Mouse (Mus musculus) layer of hippocampus, postnatal 10 days (tissue): ENCODE data around the gene Uvrag. TPM values are rescaled to one million over a fixed set of nuclear protein-coding genes. Genes with fewer than 3 reads are reported as not detected.
A peak's percentile ranks its signal among the peaks of the same experiment; 100 is the strongest.

Experiments
- DNase-seq, 2 experiments: peaks; one replicate each; pipeline ENCODE4 v3.0.0; 2021; ENCODE audit warnings: low spot score in 2 of 2
- total RNA-seq, 2 experiments: library from RNA; stranded (reverse); gene quantifications; 2 replicates each; pipeline ENCODE4 v1.2.3; 2021

The Uvrag gene
- total RNA-seq, 2 experiments from 2014 or later, result 37.6 to 41.0 TPM

DNA sequence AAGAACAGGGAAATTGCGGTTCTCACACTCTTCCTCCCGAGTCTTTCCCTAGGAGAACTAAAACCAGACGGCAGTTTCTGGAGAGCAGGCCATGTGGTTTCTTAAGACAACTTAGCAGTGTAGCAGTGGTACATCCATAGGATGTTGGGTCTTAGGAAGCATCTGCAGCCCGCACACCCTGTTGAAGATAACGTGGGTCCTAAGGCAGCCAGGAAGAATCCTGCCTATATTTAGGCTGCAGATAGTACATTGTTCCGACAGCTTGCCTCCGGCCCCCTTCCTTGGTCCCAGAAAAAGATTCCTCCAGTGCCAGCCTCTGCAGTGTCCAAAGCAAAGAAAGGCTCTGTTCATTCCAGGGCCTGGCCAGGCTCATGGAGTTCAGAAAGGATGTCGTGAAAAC lies 25.2 kb upstream of the Uvrag start:
- no peak for DNase-seq

DNA sequence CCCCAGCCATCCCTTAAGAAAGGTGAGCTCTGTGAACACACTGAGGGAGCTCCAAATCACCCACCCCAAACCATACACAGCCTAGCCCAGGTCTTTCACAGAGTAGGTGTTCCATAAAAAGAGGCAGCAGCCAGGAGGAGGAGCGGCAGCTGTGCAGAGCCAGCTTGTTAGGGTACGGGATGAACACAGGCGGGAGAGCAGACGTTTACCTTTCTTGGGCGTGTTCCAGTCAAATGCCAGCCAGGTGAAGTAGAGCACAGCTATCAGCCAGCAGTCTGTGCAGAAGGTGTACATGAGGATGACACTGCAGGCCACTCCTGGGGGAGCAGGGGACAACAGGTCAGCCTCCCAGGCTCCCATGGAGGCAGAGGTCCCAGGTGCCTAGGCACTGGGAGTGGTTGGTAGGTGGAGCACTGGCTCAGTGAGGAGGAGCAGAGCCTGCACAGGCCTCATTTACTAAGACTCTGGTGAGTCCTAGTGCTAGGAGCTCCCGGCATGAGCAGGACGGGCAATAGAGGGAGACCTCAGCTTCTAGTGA lies 24.0 kb upstream of the Uvrag start:
- no peak for DNase-seq

DNA sequence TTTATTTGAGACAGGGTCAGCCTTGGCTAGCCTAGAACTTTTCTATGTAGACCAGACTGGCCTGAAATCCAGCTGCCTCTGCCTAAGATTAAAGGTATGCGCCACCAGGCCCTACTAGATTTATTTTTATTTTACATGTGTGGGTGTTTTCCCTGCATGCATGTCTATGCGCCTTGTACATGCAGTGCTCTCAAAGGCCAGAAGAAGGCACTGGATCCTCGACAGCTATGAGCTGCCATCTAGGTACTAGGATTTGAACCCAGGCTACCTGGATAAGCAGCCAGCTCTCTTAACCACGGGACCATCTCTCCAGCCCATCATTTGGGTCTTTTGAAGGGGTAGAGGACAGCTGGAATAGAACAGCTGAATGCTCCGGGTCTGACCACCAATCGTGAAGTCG lies 21.5 kb upstream of the Uvrag start:
- DNase-seq, result no peak

DNA sequence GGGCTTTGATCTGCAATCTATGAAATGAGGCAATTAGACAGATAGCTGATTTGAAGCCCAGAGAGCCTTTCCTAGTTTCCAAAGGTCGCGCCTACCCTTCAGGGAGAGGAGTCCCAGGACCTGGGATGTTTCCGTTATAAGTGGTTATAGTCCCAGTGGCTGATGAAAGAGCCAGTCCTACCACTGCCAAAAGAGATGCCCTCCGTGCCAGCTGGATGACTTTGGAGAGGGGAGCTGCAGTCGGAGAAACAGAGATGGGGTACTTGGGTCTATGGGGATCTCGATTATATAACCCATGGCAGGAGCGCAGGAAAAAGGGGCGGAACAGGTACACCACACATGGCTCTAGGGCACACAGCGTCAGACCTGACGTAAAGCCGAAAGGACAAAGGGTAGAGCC lies 21.0 kb upstream of the Uvrag start:
- DNase-seq, result no peak

DNA sequence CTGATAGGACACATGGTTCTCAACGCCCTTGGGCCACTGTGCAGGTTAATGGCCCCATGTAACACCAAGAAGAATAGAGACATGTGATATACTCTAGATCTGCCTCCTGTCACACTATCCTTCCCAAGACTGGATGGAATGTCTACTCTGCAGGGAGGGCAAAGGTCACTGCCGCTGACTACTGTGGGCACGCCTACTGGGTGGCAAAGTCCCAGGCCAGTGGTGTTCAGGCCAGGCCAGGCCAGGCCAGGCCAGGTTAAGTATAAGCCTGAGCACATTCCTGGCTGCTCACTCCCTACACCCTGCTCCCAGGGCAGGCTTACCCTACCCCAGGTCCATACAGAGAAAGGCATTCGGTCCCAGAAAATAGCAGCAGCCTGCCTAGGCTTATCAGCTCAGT lies 20.6 kb upstream of the Uvrag start:
- no peak for DNase-seq

DNA sequence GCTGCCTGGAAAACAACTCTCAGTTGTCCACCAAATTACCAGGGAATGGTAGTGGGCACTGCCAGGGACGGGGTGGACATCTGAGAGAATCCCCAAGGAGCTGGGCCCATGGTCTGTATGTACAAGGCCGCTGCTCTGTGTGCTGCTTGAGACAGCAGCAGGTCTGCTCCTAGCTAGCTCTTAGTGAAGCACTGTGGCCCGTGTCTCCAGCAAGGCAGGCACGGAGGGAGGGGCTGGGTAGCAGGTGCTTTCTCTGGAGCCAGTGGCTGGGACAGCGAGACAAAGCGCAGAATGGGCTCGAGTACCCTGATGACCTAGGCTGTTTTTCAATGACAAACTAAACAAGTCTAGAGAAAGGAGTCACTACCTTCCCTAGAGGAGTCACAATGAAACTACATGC lies 20.1 kb upstream of the Uvrag start:
- DNase-seq, result no peak

DNA sequence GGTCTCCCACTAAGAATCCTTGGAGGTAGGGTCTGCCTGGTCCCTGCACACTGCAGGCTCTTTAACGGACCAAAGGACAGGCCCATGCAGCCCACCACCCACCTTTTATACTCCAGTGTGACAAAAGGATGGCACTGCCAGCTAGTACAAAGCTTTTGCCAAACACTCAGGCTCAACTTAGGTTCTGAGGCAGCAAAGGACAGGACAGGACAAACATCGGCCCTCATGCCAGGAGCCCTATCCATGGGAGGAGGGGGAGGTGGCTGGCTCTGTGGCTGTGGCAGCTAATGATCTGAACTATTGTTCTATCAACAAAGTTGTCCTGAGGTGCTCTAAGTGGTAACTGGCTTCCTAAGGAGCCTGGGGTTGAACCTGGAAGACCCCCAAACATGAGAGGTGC lies 18.5 kb upstream of the Uvrag start:
- DNase-seq, result no peak

DNA sequence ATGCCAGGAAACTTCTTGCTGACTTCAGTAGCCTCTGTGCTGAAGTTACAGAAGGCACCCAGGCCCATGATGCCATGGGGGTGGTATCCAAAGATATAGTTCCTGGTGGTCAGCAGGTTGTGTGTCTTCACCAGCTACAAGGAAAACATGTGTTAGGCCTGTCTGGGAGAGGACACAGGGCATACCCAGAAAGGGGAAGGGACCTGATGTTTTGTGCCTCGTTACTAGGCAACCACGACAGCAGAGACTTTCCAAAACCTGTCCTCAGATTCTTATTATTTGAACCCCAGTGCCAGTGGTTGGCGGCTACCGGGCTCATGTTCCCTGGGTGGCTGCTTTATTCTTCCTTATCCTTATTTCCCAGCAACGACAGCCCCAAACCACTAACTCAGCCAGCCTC lies 18.0 kb upstream of the Uvrag start:
- no peak for DNase-seq

DNA sequence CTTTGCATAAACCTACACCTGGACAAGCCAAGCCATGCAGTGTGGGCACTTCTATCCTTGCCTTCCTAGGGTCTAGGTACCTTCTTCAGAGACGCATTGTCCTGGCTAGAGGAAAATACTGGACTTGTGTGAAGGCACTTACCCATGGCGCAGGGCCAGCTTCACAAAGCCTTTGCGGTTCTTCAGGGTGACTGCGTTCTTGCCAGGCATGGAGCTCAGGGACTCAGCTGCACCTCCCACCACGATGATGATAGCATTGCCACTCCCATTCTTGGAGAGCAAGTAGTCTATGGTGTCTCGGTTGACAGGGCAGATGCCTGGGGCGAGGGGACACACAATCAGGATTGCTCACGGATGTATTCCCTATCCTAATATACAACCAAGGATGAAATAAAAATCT lies 17.1 kb upstream of the Uvrag start:
- DNase-seq, result no peak

DNA sequence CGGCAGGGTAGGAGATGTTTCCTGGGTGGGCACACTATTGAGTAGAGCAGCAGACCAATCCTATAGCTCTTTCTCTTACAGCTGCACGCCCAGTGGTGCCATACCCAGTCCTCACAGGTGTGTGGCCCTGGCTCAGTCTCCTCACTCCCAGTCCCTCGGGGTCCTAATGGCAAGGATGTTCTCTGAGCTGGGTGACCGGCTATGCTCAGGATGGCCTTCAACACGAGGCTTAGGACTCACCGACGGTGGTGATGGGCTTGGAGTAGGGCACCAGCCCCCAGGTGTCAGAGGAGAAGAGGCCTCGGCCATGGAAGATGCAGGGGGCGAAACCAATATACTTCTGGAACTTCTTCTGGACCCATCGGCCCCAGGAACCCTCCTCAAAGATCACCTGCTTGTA lies 15.8 kb upstream of the Uvrag start:
- no peak for DNase-seq

DNA sequence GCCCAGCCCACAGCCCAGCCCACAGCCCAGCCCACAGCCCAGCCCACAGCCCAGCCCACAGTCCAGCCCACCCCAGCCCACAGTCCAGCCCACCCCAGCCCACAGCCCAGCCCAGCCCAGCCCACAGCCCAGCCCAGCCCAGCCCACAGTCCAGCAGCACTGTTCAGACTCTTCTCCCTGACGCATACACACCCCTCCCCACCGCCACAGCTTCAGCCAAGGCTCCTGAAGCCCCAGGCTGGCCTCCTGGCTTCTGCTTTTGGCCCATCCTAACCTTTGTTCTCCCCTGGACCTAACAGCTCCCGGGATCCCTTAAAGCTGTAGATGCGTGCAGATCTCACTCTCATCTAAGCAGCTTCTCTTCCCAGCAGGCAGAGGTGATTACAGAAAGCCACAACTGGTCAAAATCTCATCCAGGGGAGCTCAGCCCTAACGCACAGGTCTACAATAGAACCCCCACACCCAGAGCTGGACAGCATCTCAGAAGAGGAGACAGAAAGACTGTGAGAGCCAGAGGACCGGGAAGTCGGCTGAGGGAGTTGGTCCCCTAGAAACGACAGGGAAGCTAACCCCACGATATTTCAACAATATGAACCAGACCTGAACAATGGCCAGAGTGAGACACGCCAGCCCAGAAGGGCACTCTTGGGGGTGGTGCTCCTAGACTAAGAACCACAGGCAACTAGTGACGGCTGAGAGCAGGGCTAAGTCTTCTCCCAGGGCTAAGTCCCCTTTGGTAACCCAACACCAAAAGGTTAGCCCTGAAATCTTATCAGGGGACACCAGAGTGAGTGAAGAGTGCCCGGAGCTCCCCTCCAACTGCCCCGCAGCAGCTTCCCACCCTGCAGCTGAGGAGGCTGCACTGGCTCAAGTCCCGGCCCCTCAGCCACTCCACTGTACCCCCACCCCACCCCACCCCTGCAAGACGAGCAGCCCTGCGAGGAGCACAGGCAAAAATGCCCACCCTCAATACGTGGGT lies 14.7 kb upstream of the Uvrag start:
- no peak for DNase-seq

DNA sequence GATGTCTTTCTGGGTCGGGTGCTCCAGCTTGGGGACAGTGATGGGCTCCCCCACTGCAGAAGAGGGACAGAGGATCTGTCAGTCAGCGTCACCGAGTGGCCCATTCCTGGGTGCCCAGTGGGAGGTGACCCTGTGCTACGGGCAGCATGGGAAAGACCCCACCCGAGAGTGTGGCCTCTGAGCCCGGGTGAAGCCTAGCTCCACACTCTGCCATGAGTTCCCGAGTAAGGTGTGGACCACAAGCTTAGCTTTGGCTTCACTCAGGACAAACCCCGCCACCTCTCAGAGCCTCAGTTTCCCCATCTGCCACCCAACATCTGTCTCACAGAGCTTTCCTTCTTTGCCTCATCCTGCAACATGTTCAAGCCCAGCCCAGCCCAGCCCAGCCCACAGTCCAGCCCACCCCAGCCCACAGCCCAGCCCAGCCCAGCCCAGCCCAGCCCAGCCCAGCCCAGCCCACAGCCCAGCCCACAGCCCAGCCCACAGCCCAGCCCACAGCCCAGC lies 13.8 kb upstream of the Uvrag start:
- no peak for DNase-seq

DNA sequence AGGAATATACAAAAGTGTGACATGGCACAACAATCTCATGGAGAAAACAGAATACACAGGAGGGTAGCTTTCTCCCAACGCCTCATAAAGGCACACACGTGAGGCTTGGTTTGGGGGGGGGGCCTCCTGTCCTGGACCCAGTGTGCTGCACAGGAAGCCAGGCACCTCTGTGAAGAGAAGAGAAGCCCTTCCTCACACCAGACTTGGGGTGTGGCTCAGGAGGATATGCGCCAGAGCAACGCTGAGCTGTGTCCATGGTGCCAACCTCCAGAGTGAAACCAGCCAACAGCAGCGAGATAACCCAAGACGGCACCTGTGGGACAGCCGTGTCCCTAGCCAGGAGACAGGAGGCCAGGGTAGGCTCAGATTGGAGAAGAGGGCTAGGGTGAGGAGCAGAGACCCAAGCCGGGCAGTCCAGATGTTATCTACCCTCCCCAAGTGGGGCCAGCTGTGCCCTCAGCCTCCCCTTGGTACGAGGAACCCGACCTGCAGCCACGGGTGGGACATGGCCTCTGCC lies 12.8 kb upstream of the Uvrag start:
- no peak for DNase-seq

DNA sequence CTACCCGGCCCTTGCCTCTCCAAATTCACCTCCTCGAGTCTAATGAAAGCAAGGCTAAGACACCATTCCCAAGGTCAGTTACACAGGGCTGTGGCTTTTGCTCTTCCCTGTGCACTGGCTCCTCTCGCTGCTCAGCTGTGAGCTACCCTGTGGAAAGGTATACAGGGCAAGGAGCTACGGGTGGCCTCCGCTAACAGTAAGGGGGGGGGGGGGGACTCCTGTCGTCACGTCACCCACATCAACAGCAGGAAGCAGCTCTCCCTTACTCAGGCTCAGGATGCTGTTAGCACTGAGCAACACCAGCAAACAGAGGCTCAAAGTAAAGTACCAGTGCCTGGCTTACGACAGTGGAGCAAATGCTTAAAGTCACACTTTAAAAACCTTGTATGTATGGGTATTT lies 11.8 kb upstream of the Uvrag start:
- DNase-seq, result no peak

DNA sequence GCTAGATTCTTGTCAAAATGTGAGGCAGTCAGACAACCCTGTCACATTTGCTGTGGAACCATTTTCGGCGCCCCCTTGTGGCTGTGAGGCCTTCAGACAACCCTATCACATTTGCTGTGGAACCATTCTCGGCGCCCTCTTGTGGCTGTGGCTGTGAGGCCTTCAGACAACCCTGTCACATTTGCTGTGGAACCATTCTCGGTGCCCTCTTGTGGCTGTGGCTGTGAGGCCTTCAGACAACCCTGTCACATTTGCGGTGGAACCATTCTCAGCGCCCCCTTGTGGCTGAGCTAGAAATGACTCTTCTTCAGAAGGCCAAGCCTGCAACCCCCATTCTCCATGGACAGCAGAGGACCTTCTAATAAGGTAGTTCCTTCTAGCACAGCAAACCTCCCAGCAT lies 10.4 kb upstream of the Uvrag start:
- DNase-seq, result peak; percentile 97 to 98

DNA sequence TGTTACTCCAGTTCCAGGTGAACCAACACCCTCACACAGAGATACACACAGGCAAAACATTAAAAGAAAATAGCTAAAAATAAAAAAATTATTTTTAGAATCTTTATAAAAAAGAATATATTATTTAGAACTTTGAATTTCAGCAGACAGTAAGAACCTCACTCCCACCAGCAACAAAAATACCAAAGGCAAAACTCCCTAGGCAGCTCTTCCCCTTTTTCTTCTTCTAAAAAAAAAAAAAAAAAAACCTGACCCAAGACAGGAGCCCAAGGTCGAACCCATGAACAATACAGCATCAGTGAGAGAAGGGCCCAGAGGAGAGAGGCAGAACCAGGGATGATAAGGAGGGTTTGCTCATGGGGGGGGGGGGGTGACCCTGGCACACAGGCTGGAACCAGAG lies 8.1 kb upstream of the Uvrag start:
- DNase-seq, result no peak

DNA sequence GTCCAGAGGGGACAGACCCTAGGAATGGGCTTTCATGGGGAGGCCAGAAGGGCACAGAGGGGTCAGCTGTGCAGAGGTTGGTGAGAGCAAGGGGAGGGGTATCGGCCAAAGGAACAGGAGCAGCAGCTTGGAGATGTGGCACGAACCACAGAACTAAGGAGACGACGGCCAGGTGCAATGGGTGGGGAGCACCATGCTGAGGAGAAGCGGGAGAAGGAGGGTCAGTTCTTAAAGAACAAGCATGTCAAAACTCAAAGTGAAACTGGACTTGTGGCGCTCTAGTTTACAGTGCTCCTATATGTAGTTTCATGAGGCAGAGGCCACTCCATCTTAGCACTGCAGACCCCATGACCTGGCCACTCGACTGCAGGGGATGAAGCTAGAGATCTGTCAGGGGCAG lies 6.6 kb upstream of the Uvrag start:
- DNase-seq, result no peak

DNA sequence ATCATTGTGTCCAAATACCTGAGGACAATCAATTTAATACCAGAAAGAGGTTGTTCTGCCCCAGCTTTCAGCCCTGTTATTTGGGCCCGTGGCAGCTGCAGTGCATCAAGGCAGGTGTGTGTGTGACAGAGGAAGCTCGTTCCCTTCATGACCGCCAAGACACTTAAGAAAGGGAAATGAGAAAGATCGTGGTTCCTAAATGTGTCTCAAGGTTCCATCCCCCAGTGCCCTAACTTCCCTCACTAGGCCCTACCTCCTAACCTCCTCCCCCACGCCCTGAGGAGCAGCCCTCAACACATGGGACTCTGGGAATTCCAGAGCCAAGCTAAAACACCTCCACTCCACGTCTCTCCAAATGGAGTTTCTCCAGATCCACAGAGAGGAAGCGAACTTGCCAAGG lies 6.0 kb upstream of the Uvrag start:
- no peak for DNase-seq

DNA sequence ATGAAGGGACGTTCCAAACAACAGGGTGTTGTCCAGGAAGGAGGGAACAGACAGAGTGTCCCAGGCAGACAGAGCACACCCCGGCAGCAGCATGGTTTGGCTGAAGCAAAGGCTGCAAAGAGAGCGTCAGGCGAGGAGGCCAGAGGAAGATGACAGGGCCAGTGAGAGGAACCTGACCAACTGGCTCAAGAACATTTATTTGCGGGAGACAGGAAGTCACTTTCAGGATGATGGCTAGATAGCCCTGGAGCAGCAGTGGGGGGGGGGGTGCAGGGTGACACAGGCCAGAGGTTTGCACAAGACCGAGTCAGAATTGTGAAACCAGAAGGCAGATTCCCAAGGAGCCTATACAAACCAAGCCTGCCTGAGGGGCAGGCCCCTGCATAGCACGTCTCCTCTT lies 5.1 kb upstream of the Uvrag start:
- no peak for DNase-seq

DNA sequence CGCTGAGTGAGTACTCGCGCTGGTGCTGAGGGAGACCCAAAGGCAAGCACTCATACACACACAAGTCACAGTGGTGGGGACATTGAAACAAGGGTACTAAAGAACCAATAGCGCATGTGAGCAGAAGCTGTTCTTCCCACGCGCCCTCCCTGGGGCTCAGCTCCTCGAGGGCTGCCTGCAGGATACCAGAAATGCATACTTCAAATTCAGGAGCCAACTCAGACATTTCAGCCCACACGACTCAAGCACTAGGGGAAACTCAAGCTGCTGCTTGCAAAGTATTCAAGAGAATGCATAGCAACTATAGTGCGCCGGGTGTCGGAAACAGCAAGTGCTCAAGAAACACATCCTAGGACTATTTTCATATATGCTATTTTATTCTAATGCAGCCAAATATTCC lies 3.7 kb upstream of the Uvrag start:
- DNase-seq, result no peak

DNA sequence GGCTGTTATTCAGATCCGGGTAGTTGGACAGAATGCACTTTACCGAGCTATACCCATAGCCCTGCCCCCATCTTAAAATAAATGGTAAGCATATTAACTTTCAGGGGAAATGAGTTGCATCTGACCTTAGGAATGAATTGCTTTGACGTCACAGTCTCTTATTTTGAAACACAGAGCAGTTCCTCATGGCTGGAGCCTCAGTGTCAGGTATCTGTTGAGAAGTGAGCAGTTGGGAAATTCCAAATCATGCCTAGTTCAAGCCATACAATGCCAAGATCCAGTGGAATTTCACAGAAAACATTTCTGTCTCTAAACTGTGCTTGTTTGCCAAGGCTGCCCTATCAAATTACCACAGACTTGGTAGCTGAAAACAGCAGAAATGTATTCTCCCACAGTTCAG lies 2.3 kb upstream of the Uvrag start:
- no peak for DNase-seq

DNA sequence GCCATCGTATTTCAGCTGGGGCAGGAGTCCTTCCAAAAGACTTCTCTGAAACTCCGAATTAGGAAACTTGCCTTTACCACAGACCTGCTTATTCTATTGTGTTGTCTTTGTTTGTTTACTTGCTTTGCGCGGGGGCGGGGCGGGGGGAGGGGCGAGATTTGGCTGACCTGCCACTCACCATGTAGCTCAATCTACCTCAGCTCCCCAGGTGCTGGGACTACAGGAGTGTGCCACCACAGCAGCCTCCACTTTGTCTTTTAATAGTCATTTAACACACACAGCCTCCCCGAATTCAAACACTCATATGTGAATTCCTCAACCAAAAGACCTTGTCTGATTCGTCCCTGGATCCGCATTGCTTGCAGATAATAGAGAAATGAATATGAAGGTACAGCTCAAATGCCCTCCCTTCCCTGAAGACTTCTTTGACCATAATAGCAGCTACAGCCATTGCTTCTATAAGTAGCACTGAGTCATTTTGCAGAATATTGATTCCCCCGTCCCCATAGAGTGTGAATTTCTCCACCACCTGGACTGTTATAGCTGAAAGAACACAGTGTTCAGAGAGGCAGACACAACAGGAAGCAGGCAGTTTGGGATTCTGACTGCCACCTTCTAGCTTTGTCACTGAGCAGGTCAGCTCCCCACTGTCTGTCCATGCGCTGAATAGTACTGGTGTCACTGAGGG lies 1.1 kb upstream of the Uvrag start:
- no peak for DNase-seq
